Mouse (Mus musculus): ENCODE results near the gene Ifit1bl2.
"Not testable (repeated sequence)": the region's sequence is repeated elsewhere in the genome, so short reads cannot be mapped to it uniquely, and the experiment has no call there.

The Ifit1bl2 gene

DNA sequence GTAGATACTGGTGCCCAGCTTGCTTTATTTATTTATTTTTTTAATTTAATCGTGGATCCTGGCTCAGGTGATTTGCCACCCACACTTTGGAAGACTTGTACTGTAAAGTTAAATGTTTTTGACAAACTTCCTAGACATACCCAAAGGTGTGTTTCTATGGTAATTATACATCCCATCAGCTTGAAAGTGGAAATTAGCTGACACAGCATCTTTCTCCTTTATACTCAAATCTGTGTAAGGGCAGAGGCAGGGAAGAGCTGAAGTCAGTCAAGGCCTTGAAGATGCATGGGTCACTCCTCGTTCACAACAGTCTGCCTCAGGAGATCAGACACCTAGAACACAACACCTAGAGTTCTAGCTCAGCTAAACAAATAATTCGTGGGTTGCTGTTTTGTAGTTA lies 30.4 kb downstream of the Ifit1bl2 start:
- not testable (repeated sequence) for DNase-seq (ENCODE audit: low read depth, low spot score)

DNA sequence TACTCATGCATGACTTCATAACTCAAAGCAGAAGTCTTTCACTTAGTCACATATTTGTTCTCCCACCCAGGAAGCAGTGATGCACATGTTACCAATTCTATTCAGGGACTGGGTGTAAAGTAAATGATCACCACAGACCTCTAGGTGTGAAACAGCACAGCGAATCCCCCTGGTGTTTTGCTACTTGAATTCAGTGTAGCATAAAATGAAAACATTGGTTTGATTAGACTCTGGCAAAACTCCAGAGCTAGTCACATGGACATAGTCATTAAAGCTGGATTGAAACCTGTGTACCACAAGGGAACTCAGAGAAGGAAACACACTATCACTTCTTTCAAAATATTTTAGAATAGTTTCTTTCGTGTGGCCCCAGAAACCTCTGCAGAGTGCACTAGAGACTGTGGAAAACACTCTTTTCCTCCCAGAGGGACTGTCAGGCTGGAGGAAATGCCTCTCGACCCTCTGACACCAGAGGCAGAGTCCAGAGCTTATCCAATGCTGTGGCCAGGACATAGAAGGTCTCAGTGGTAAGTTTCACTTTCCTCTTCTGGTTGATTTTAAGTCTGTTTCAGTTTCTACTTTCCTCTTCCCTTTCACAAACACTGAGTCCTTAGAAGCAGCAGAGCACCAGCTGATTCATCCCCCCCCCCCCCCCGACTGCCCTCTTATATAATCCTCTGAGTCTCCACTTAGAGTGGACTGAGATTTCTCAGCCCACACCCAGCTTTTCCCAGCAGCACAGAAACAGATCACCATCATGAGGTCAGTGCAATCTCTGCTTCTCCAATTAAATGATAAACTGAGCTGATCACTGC lies 33.1 kb downstream of the Ifit1bl2 start, which contains the start of gene Ifit3b:
Ifit3b (plus strand) TSS at position 734 of the 815 bp plus-strand sequence.
- not testable (repeated sequence) for DNase-seq (ENCODE audit: low read depth, low spot score)

DNA sequence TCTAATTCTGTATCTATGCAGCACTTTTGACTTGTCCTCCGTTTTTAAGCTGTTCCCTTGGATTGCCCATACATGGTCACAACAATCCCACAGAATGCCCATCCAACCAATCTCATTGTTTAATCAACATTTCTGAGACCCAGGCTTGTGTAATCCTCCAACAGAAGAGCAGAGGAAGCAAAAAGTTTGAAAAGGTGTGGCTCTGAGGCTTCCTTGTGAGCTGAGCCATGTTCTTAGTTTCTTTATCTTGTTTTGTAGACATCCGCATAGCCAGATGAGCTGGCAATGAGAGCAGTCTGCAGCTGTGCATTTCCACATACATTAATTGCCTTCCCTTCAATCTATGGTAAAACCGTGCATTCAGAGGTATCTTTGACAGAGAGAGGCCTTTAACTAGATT lies 35.1 kb downstream of the Ifit1bl2 start:
- no peak for DNase-seq (ENCODE audit: low read depth, low spot score)

DNA sequence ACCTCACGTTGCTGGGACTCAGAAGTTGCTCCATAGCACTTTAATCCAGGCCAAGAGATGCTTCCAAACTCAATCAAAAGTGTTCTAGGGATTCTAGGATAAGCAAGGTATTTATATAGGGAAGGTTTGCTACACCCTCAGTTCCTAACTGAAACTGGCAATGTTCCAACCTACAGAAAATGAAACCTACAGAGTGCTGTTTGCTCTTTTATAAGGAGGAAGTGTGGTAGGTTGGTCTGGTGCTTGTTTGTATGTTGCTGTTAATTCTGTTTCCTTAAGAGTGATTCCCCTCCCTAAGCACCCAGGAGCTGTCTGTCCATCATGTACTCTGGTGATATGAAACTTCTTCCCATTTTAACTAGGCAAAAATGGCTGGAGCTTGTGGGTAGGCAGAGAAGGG lies 38.7 kb downstream of the Ifit1bl2 start, which contains the start of gene Ifit1bl1:
Ifit1bl1 (minus strand) TSS at position 69 of the 400 bp plus-strand sequence.
- DNase-seq (ENCODE audit: low read depth, low spot score), result not testable (repeated sequence)

DNA sequence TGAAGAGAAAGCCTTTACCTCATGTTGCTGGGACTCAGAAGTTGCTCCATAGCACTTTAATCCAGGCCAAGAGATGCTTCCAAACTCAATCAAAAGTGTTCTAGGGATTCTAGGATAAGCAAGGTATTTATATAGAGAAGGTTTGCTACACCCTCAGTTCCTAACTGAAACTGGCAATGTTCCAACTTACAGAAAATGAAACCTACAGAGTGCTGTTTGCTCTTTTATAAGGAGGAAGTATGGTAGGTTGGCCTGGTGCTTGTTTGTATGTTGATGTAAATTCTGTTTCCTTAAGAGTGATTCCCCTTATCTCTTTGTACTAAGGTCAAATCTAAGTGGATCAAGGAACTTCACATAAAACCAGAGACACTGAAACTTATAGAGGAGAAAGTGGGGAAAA lies 41.3 kb downstream of the Ifit1bl2 start:
- not testable (repeated sequence) for DNase-seq (ENCODE audit: low read depth, low spot score)

DNA sequence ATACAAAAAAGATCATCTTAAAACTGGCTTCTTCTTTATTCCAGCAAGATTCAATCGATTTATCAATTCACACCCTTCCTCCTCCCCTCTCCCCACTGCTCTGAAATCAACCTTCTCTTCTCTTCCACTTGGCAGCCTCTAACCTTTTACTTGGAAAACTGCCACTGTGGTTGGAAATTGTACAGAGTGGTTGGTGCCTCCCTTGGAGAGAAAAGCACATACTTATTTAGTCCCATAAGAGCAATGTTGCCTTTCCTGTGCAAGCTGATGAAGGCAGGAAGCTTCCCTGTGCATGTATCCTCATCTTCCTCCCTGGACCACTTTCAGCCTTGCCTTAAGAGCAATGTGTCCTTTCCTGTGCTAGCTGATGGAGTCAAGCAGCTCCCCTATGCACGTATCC lies 42.2 kb downstream of the Ifit1bl2 start:
- DNase-seq (ENCODE audit: low read depth, low spot score), result no peak

DNA sequence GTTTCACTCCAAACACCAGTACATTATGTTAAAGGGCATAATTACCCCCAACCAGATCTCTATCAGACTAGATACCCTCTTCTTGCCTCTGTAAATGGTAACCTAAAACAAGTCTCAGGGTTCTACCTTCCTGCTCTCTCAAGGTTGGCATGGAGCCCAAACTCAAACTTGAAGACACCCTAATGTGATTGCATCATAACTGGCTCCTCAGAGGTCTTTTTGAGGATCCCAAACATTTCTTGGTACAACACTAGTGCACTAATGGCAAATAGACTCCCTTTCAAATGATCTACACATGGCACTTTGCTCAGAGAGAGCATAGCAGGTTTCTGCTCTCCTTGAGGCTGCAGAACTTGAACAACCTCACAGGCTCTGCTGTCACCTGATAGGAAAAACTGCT lies 43.7 kb downstream of the Ifit1bl2 start:
- DNase-seq (ENCODE audit: low read depth, low spot score), result no peak

DNA sequence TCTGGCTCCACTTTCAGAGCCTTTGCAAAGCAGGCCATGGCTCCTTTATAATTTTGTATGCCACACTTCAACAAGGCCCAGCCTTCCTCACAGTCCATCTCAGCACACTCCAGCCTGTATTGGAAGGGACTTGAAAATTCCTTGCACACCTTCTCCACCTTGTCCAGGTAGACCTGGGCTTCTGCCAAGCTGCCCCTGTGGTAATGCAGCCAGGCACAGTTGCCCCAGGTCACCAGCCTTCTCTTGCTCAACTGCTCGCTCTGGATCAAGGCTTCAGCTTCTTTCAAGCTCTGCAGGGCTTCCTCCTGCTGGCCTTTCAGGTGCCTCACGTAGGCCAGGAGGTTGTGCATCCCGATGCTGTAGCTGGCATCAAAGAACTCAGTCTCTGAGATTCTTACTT lies 46.0 kb downstream of the Ifit1bl2 start:
- DNase-seq (ENCODE audit: low read depth, low spot score), result not testable (repeated sequence)

DNA sequence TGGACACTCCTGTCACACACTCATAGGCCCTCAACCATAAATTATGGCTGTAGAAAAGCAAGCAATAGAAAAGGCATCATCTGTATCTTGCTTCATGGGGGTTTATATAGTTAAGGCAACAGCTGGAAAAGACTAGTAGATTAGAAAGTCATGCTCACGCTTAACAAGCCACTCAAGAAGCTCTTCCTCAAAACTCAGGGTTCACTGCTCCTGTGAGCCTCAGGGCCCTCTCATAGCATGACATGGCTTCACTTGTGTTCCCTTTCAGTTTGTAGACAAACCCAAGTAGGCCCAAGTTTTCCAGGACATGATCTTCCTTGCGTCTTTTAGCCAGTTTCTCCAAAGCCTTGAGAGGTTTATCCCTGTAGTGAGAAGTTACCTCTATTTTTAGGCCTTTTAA lies 47.1 kb downstream of the Ifit1bl2 start:
- no peak for DNase-seq (ENCODE audit: low read depth, low spot score)

DNA sequence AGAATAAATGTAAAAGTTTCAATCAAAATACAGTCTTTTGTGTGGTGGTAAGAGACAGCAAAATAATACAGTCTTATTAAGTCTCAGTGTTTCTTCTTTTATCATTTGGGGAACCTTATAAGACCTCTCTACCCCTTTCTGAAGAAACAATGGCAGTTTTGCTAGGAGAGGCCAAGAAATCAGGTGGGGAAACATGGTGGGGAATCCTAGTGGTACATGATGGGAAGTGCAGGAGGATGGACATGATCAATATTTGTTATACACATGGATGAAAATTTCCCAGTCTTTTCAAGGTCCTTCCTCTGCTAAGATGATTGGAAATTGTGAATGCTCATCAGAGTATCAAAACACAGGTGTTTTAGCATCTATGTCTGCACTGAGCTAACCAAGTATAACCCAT lies 51.6 kb downstream of the Ifit1bl2 start:
- DNase-seq (ENCODE audit: low read depth, low spot score), result no peak

DNA sequence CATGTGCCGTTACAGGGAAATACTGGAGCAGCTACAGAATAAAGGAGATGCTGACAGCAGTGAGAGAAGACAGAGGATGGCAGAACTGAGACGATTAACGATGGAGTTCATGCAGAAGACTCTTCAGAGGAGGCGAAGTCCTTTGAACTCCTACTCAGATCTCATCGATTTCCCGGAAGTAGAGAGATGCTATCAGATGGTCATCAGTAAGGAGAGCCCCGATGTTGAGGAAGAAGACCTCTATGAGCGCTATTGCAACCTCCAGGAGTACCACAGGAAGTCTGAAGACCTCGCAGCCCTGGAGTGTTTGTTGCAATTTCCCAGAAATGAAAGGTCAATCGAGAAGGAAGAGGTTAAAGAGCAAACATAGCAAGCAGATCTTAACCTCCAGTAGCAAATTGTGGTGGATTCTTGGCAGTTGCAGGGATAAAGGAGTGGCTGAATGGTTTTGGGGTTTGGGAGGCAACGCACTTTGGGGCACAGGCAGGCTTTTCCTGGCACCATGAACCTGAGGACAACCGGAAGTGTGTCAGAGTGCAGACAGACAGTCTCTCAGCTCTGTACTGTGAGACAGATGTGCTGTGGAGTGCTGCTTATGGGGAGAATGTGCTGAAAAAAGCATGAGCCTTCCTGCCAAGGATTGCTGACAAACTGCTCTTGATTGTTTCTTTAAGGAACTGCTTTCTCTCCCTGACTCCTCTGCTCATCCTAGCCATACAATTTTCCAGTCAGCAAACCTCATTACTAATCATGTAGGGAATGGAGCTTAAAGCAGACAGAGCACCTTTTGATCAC lies 52.4 kb downstream of the Ifit1bl2 start:
- not testable (repeated sequence) for DNase-seq (ENCODE audit: low read depth, low spot score)

DNA sequence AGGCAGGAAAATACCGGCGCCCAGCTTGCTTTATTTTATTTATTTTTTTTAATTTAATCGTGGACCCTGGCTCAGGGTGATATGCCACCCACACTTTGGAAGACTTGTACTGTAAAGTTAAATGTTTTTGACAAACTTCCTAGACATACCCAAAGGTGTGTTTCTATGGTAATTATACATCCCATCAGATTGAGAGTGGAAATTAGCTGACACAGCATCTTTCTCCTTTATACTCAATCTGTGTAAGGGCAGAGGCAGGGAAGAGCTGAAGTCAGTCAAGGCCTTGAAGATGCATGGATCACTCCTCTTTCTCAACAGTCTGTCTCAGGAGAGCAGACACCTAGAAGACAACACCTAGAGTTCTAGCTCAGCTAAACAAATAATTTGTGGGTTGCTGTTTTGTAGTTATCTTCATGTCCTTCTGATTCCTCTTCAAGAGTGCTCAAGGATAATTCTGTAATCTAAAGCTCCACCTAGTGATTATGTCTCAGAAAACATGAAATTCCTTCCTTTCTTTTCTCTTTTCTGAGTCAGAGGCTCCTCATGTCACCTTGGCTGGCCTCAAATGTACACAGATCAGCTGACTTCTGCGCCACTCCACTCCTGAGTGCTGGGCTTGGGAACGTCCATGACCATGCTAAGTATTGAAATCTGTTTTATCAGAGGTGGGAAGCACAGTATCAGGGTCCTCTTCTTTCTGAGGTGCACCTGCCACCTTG lies 54.6 kb downstream of the Ifit1bl2 start:
- DNase-seq (ENCODE audit: low read depth, low spot score), result not testable (repeated sequence)

DNA sequence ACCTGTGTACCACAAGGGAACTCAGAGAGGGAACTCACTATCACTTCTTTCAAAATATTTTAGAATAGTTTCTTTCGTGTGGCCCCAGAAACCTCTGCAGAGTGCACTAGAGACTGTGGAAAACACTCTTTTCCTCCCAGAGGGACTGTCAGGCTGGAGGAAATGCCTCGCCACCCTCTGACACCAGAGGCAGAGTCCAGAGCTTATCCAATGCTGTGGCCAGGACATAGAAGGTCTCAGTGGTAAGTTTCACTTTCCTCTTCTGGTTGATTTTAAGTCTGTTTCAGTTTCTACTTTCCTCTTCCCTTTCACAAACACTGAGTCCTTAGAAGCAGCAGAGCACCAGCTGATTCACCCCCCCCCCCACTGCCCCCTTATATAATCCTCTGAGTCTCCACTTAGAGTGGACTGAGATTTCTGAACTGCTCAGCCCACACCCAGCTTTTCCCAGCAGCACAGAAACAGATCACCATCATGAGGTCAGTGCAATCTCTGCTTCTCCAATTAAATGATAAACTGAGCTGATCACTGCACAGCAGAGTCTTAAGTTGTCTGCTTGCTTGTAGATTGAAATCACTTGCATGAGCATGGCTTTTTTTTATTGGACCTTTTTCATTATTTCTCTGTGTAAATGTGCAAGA lies 57.3 kb downstream of the Ifit1bl2 start, which contains the start of gene Ifit3:
Ifit3 (plus strand) TSS at position 406 of the 641 bp plus-strand sequence.
- DNase-seq (ENCODE audit: low read depth, low spot score), result not testable (repeated sequence)

DNA sequence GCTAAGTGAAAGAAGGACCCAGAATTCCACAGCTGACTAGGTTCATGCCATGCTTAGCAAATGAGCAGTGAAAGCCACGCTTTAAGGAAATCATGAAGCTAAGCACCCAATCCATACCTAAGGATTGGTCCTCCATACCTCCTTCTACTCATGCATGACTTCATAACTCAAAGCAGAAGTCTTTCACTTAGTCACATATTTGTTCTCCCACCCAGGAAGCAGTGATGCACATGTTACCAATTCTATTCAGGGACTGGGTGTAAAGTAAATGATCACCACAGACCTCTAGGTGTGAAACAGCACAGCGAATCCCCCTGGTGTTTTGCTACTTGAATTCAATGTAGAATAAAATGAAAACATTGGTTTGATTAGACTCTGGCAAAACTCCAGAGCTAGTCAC lies 57.8 kb downstream of the Ifit1bl2 start:
- DNase-seq (ENCODE audit: low read depth, low spot score), result not testable (repeated sequence)

DNA sequence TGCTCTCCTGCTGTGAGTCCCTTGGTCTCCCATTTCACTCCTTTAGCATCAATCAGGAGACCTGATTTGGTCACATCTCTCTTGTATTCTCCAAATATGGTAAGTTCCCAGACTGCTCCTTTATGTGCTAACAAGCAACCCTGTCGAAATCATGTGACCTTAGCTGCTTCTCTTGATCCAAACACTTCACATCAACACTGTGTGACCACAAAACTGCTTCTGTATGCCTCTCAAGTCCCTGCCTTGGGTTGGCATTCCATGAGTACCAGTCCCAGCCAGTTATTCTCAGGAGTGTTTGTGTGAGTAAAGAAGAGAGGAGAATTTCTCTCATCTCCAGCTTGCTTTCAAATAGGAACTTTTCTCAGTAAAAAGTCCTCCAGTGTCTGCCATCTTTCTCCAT lies 63.4 kb downstream of the Ifit1bl2 start:
- DNase-seq (ENCODE audit: low read depth, low spot score), result no peak

DNA sequence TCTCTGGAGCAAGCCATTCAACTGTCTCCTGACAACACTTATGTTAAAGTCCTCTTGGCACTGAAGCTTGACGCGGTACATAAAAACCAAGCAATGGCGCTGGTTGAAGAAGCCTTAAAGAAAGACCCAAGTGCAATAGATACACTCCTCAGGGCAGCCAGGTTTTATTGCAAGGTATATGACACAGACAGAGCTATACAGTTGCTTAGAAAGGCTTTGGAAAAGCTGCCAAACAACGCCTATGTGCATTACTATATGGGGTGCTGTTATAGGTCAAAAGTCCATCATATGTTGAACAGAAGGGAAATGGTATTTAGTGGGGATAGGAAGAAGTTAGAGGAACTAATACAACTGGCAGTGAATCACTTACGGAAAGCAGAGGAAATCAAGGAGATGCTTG lies 66.9 kb downstream of the Ifit1bl2 start:
- no peak for DNase-seq (ENCODE audit: low read depth, low spot score)

DNA sequence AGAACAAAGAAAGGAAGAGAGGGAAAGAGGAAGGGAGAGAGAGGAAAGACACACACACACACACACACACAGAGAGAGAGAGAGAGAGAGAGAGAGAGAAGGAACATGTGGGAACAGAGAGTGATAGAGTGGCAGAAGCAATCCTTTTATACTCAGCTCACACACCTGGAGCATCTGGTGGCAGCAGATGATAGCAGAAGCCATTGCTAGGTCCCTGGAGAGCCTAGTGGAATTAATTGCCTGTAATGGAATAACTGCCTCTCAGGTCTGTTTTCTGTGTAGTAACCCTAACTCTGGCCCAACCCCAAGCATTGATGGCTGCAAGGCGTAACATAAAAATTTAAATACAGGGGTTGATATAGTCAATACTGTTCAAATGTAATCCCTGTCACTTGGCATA lies 69.5 kb downstream of the Ifit1bl2 start:
- no peak for DNase-seq (ENCODE audit: low read depth, low spot score)

DNA sequence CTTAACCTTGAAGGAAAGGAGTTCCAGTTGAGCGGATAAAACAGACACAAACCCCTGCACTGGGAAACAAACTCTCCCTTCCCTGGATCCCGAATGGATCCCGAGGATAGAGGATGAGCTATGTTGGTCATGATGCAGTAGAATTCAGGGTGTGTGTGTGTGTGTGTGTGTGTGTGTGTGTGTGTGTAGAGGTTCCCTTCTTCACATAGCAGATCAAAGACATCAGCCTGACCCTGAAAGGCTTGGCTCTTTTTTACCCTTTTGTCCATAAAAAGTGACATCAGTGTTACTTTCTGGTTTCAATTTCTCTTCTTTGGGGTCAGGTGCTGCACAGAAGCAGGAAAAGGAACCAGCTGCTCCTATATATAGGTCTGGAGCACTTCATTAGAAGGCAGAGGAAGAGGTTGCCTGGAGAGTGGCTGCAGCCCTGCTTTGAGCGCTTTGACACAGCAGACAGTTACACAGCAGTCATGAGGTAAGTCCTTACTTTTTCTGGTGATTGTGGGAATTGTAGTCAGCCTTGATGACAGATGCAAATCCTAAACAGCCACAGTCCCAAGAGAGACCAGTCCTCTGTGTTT lies 70.6 kb downstream of the Ifit1bl2 start:
- DNase-seq (ENCODE audit: low read depth, low spot score), result no peak

DNA sequence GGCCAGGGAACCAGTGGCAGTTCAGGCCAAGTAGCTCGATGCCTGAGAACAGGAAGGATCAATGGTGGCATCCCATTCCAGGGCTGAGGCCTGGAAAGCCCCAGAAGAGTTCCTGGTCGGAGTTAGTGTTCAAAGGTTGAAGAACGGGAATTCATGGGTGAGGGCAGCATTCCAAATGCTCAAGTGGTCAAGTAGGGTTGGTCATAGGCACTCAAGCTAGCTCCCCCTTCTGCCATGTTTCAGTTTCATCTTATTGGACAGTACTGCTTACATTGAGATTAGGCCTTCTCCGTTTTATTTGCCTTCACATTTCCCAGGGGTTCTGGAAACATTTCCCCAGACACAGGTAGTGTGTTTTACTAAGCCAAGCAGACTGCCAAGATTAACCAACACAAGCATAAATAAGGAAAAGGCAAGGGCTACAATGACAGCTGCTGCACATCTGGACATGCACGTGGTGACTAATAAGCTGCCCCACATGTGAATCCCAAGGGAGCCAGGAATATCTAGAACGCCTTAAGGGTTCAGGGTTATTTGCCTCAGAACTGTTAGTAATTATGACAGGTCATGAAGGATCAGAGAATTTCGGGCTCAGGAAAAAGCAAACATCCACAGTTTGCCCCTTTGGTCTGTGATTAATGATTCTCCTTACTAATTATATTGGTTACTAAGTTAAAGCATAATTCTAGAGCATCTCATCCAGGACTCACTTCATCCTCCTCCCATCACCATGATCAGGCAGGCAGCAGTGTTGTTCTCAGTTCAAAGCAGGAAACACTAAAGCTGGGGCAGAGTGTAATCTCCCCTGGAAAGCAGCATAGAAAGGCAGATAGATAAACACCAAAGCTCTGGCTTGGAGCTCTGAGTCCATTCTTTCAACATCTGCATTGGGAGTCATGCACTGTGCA lies 71.3 kb downstream of the Ifit1bl2 start:
- no peak for DNase-seq (ENCODE audit: low read depth, low spot score)
